Mouse (Mus musculus): ENCODE data around the gene Rufy2. TPM values are rescaled to one million over a fixed set of nuclear protein-coding genes. Genes with fewer than 3 reads are reported as not detected.

Rufy2 gene
- polyA plus RNA-seq, 1 experiment from 2014 or later = 60.3 TPM

DNA sequence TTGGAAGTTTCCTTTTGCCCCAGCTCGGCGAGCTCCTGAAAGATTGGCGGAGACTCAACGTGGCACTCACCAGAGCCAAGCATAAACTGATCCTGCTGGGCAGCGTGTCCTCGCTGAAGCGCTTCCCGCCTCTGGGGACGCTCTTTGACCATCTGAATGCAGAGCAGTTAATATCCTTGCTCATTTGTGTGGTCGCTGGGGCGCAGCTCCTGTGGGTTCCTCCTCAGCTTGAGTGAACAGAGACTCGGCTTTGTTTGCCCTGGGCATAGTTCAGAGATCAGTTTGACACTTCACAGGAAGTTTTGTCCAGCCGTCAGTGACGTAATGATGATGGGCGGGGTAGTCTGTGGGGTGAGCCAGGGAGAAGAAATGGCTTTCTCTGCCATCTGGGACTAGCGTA is 8.2 kb upstream of the Rufy2 start:
- Histone ChIP-seq H3K9ac (replicated peaks; ENCODE audit: low read length) (no peak overlapping the region), H3K4me3 (replicated peaks; ENCODE audit: low read depth, low read length) (no peak overlapping the region), H3K4me2 (ENCODE audit: low read length) (no peak overlapping the region), H3K9me3 (ENCODE audit: control insufficient read depth, low read length) (no peaks in the 10 kb centered on the region), H3K4me1 (ENCODE audit: control insufficient read depth, insufficient read depth, low read length) (no peaks in the 10 kb centered on the region), H3K27ac (replicated peaks; ENCODE audit: low read depth, low read length) (no peak overlapping the region), H3K36me3 (ENCODE audit: control insufficient read depth, insufficient read depth, low read length) (peaks cover 40% of the 10 kb centered on the region), H3K27me3 (ENCODE audit: control insufficient read depth, insufficient read depth, low read length) (no peaks in the 10 kb centered on the region)
- 69% methylated on average over 16 of the region's 16 CpGs for whole genome bisulfite sequencing
- no peak for ATAC-seq (ENCODE audit: low FRiP score, low TSS enrichment)
- DNase-seq = no peak

- Histone ChIP-seq H3K27me3 (ENCODE audit: control insufficient read depth, insufficient read depth, low read length) (no peaks in the 10 kb centered on the region), H3K4me1 (ENCODE audit: control insufficient read depth, insufficient read depth, low read length) (peaks cover 15% of the 10 kb centered on the region; the same call in 1 of the 2 replicates), H3K27ac (replicated peaks; ENCODE audit: low read depth, low read length) (peak overlapping the region; percentile 91), H3K4me3 (replicated peaks; ENCODE audit: low read depth, low read length) (peak overlapping the region; percentile 97), H3K9me3 (ENCODE audit: control insufficient read depth, low read length) (no peaks in the 10 kb centered on the region), H3K4me2 (ENCODE audit: low read length) (peak overlapping the region; percentile 64), H3K9ac (replicated peaks; ENCODE audit: low read length) (peak overlapping the region; percentile 98), H3K36me3 (ENCODE audit: control insufficient read depth, insufficient read depth, low read length) (peaks cover 25% of the 10 kb centered on the region)
- ATAC-seq (ENCODE audit: low FRiP score, low TSS enrichment) (peak; percentile 4; the same call in 1 of the 2 replicates), DNase-seq (no peak)
- 5% methylated on average over 10 of the region's 10 CpGs for WGBS
Measured at GRCm38 (mm10) chr10:62979667-62980038, 370 bp upstream of the Rufy2 start.

GRCm38 (mm10) chr10:62984072-62984471 is 4.0 kb downstream of the Rufy2 start:
- Histone ChIP-seq H3K9me3 (ENCODE audit: control insufficient read depth, low read length) (no peaks in the 10 kb centered on the region), H3K4me1 (ENCODE audit: control insufficient read depth, insufficient read depth, low read length) (peaks cover 15% of the 10 kb centered on the region; the same call in 1 of the 2 replicates), H3K4me3 (replicated peaks; ENCODE audit: low read depth, low read length) (no peak overlapping the region), H3K27ac (replicated peaks; ENCODE audit: low read depth, low read length) (no peak overlapping the region), H3K9ac (replicated peaks; ENCODE audit: low read length) (no peak overlapping the region), H3K4me2 (ENCODE audit: low read length) (no peak overlapping the region), H3K27me3 (ENCODE audit: control insufficient read depth, insufficient read depth, low read length) (no peaks in the 10 kb centered on the region), H3K36me3 (ENCODE audit: control insufficient read depth, insufficient read depth, low read length) (peaks cover 60% of the 10 kb centered on the region)
- no peak for DNase-seq
- WGBS = 96% methylated on average over 11 of the region's 11 CpGs
- ATAC-seq (ENCODE audit: low FRiP score, low TSS enrichment) = no peak

DNA sequence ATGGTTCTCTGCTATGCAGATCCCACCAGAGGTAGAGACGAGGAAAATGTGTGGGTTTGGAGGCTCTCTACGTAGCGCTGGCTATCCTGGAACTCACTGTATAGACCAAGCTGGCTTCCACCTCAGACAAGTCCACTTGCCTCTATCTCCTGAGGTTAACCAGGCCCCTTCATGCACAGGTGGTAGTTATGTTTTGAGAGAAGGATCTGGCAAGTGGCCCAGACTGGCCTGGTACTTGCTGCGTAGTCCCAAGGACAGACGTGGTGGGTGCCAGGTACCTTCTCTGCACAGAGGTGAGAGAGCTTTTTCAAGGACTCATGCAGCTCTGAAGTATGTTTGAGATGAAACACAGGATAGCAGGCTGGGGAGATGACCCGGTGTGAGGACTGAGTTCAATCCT is 4.5 kb downstream of the Rufy2 start:
- H3K4me3 ChIP-seq (replicated peaks; ENCODE audit: low read depth, low read length) = no peak overlapping the region
- DNase-seq (no peak), ATAC-seq (ENCODE audit: low FRiP score, low TSS enrichment) (no peak)
- H3K27ac ChIP-seq (replicated peaks; ENCODE audit: low read depth, low read length) = no peak overlapping the region
- no peaks in the 10 kb centered on the region for H3K27me3 ChIP-seq (ENCODE audit: control insufficient read depth, insufficient read depth, low read length)
- H3K9me3 ChIP-seq (ENCODE audit: control insufficient read depth, low read length) = no peaks in the 10 kb centered on the region
- no peak overlapping the region for H3K9ac ChIP-seq (replicated peaks; ENCODE audit: low read length)
- WGBS = 96% methylated on average over 6 of the region's 6 CpGs
- H3K36me3 ChIP-seq (ENCODE audit: control insufficient read depth, insufficient read depth, low read length) = peaks cover 64% of the 10 kb centered on the region
- H3K4me1 ChIP-seq (ENCODE audit: control insufficient read depth, insufficient read depth, low read length) = peaks cover 13% of the 10 kb centered on the region; the same call in 1 of the 2 replicates
- H3K4me2 ChIP-seq (ENCODE audit: low read length) = no peak overlapping the region

DNA sequence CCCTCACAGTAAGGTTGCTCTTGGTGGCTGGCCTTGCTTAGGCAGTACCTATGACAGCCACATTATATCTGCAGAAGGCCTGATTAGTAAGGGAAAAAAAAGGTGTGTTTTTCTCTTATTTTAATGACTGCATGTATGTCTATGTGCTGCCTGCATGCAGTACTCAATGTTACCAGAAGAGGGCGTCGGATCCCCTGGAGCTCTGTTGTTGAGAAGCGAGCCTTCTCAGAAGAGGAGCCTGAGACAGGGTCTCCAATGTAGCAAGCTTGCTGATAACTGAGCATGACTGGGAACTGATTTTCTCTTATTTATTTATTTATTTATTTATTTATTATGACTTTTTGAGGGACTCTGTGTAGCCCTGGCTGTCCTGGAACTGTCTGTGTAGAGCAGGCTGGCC is 7.3 kb downstream of the Rufy2 start:
- Histone ChIP-seq H3K27ac (replicated peaks; ENCODE audit: low read depth, low read length) (no peak overlapping the region), H3K9ac (replicated peaks; ENCODE audit: low read length) (no peak overlapping the region), H3K4me1 (ENCODE audit: control insufficient read depth, insufficient read depth, low read length) (no peaks in the 10 kb centered on the region), H3K36me3 (ENCODE audit: control insufficient read depth, insufficient read depth, low read length) (peaks cover 88% of the 10 kb centered on the region), H3K4me2 (ENCODE audit: low read length) (no peak overlapping the region), H3K4me3 (replicated peaks; ENCODE audit: low read depth, low read length) (no peak overlapping the region), H3K27me3 (ENCODE audit: control insufficient read depth, insufficient read depth, low read length) (no peaks in the 10 kb centered on the region), H3K9me3 (ENCODE audit: control insufficient read depth, low read length) (no peaks in the 10 kb centered on the region)
- WGBS = 24% methylated on average over 3 of the region's 3 CpGs
- DNase-seq (peak; percentile 62), ATAC-seq (ENCODE audit: low FRiP score, low TSS enrichment) (no peak)

DNA sequence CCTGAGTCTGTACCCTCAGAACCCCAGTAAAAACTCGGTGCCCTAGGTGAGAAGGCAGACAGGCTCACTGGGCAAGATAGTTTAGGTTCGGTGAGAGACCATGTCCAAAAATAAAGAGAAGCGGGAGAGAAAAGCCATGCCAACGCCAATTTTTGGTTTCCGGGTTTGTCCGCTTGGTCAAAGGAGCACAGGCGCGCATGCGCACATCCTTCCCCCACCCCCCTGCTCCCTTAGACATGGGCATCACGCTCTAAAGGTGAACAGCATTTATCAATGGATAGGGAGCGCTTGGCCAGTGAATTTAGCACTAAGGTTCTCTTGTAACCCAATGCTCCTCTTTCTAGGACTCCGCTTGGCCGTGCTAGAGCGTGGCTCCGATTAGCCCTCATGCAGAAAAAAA is 10.6 kb downstream of the Rufy2 start:
- ATAC-seq (ENCODE audit: low FRiP score, low TSS enrichment) = no peak
- 94% methylated on average over 15 of the region's 15 CpGs for WGBS
- H3K36me3 ChIP-seq (ENCODE audit: control insufficient read depth, insufficient read depth, low read length) = peaks cover 88% of the 10 kb centered on the region

DNA sequence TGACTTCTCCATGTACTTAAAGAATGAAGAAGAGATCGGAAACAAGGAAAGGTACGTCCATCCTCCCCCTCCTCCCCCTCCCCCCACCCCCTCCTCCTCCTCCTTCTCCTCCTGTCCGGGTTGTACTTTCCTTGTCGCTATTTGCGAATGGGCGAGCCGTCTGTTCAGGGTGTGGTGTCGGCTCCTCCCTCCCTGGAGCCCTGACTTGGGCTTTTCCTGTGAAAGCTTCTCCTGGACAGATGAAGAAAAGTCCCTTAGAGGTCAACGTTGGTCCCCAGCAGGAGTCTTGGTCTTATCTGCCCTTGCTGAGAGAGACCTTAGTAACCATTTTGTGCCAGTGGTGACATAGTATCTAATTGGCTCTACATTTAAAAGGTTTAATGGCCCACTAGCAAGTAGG is 14.0 kb downstream of the Rufy2 start:
- no peak overlapping the region for H3K4me3 ChIP-seq (replicated peaks; ENCODE audit: low read depth, low read length)
- 84% methylated on average over 7 of the region's 9 CpGs for WGBS
- H3K4me1 ChIP-seq (ENCODE audit: control insufficient read depth, insufficient read depth, low read length) = no peaks in the 10 kb centered on the region
- no peak overlapping the region for H3K9ac ChIP-seq (replicated peaks; ENCODE audit: low read length)
- no peak for DNase-seq
- no peaks in the 10 kb centered on the region for H3K27me3 ChIP-seq (ENCODE audit: control insufficient read depth, insufficient read depth, low read length)
- peaks cover 93% of the 10 kb centered on the region for H3K36me3 ChIP-seq (ENCODE audit: control insufficient read depth, insufficient read depth, low read length)
- H3K4me2 ChIP-seq (ENCODE audit: low read length) = no peak overlapping the region
- no peaks in the 10 kb centered on the region for H3K9me3 ChIP-seq (ENCODE audit: control insufficient read depth, low read length)
- ATAC-seq (ENCODE audit: low FRiP score, low TSS enrichment) = no peak
- H3K27ac ChIP-seq (replicated peaks; ENCODE audit: low read depth, low read length) = no peak overlapping the region

More for the DNA sequence above, 10.6 kb downstream of the Rufy2 start:
- H3K9me3 ChIP-seq (ENCODE audit: control insufficient read depth, low read length) = no peaks in the 10 kb centered on the region
- no peaks in the 10 kb centered on the region for H3K27me3 ChIP-seq (ENCODE audit: control insufficient read depth, insufficient read depth, low read length)
- H3K9ac ChIP-seq (replicated peaks; ENCODE audit: low read length) = no peak overlapping the region
- H3K4me3 ChIP-seq (replicated peaks; ENCODE audit: low read depth, low read length) = no peak overlapping the region
- no peak for DNase-seq
- no peak overlapping the region for H3K4me2 ChIP-seq (ENCODE audit: low read length)
- H3K27ac ChIP-seq (replicated peaks; ENCODE audit: low read depth, low read length) = no peak overlapping the region
- no peaks in the 10 kb centered on the region for H3K4me1 ChIP-seq (ENCODE audit: control insufficient read depth, insufficient read depth, low read length)

DNA sequence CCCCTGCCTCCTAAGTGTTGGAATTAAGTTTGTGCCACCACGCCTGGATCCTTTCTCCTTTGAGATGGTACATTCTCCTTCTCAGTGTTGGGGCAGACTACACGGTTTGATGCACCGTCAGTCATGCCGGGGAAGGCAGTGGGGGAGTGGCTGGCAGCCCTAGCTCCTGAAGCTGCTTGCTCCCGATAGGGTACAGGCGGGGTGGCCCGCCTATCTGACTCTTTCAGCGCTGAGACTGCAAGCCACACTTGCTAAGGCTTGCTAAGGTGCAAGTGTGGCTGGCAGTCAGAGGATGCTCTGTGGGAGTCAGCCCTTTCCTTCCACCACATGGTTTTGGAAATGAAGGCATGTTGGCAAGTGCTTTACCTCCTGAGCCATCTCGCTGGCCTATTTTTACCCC is 20.6 kb downstream of the Rufy2 start:
- no peak overlapping the region for H3K9ac ChIP-seq (replicated peaks; ENCODE audit: low read length)
- H3K4me1 ChIP-seq (ENCODE audit: control insufficient read depth, insufficient read depth, low read length) = no peaks in the 10 kb centered on the region
- no peak for ATAC-seq (ENCODE audit: low FRiP score, low TSS enrichment)
- H3K27me3 ChIP-seq (ENCODE audit: control insufficient read depth, insufficient read depth, low read length) = no peaks in the 10 kb centered on the region
- no peak overlapping the region for H3K4me2 ChIP-seq (ENCODE audit: low read length)
- H3K4me3 ChIP-seq (replicated peaks; ENCODE audit: low read depth, low read length) = no peak overlapping the region
- no peak overlapping the region for H3K27ac ChIP-seq (replicated peaks; ENCODE audit: low read depth, low read length)
- WGBS = 52% methylated on average over 9 of the region's 9 CpGs
- H3K9me3 ChIP-seq (ENCODE audit: control insufficient read depth, low read length) = no peaks in the 10 kb centered on the region
- H3K36me3 ChIP-seq (ENCODE audit: control insufficient read depth, insufficient read depth, low read length) = peaks cover 91% of the 10 kb centered on the region
- no peak for DNase-seq

GRCm38 (mm10) chr10:63003252-63003651 is 23.2 kb downstream of the Rufy2 start:
- Histone ChIP-seq H3K4me3 (replicated peaks; ENCODE audit: low read depth, low read length) (no peak overlapping the region), H3K9ac (replicated peaks; ENCODE audit: low read length) (no peak overlapping the region), H3K27ac (replicated peaks; ENCODE audit: low read depth, low read length) (no peak overlapping the region), H3K4me1 (ENCODE audit: control insufficient read depth, insufficient read depth, low read length) (no peaks in the 10 kb centered on the region), H3K4me2 (ENCODE audit: low read length) (no peak overlapping the region), H3K36me3 (ENCODE audit: control insufficient read depth, insufficient read depth, low read length) (peaks cover 92% of the 10 kb centered on the region), H3K27me3 (ENCODE audit: control insufficient read depth, insufficient read depth, low read length) (no peaks in the 10 kb centered on the region), H3K9me3 (ENCODE audit: control insufficient read depth, low read length) (no peaks in the 10 kb centered on the region)
- no peak for DNase-seq
- ATAC-seq (ENCODE audit: low FRiP score, low TSS enrichment) = no peak
- WGBS = 85% methylated on average over 9 of the region's 9 CpGs
